Mouse (Mus musculus): ENCODE results near the gene Ttc27.

The Ttc27 gene

GRCm38 (mm10) chr17:74753628-74754104 is 36.1 kb downstream of the Ttc27 start:
- no peak for DNase-seq (ENCODE audit: low read depth)

- no peak for DNase-seq (ENCODE audit: low read depth)
Measured at GRCm38 (mm10) chr17:74754369-74755118, 37.0 kb downstream of the Ttc27 start.

GRCm38 (mm10) chr17:74769390-74769811 is 51.9 kb downstream of the Ttc27 start:
- DNase-seq (ENCODE audit: low read depth), result no peak

- no peak for DNase-seq (ENCODE audit: low read depth)
Measured at GRCm38 (mm10) chr17:74772364-74772763, 54.8 kb downstream of the Ttc27 start.

GRCm38 (mm10) chr17:74773556-74773955 is 56.0 kb downstream of the Ttc27 start:
- no peak for DNase-seq (ENCODE audit: low read depth)

GRCm38 (mm10) chr17:74780133-74780532 is 62.6 kb downstream of the Ttc27 start:
- DNase-seq (ENCODE audit: low read depth), result no peak

GRCm38 (mm10) chr17:74780627-74781026 is 63.1 kb downstream of the Ttc27 start:
- DNase-seq (ENCODE audit: low read depth), result peak; percentile 37

- peak; percentile 59 for DNase-seq (ENCODE audit: low read depth)
Measured at GRCm38 (mm10) chr17:74781911-74782310, 64.4 kb downstream of the Ttc27 start.

GRCm38 (mm10) chr17:74785586-74785985 is 68.1 kb downstream of the Ttc27 start:
- no peak for DNase-seq (ENCODE audit: low read depth)

- no peak for DNase-seq (ENCODE audit: low read depth)
Measured at GRCm38 (mm10) chr17:74786198-74786734, 68.7 kb downstream of the Ttc27 start.

- peak; percentile 46 for DNase-seq (ENCODE audit: low read depth)
Measured at GRCm38 (mm10) chr17:74796023-74796699, 78.6 kb downstream of the Ttc27 start.

GRCm38 (mm10) chr17:74799865-74800264 is 82.3 kb downstream of the Ttc27 start:
- DNase-seq (ENCODE audit: low read depth), result no peak

GRCm38 (mm10) chr17:74802765-74803164 is 85.2 kb downstream of the Ttc27 start:
- no peak for DNase-seq (ENCODE audit: low read depth)

- no peak for DNase-seq (ENCODE audit: low read depth)
Measured at GRCm38 (mm10) chr17:74803835-74804234, 86.3 kb downstream of the Ttc27 start.

GRCm38 (mm10) chr17:74804321-74804930 is 86.9 kb downstream of the Ttc27 start:
- no peak for DNase-seq (ENCODE audit: low read depth)

GRCm38 (mm10) chr17:74807509-74808248 is 90.1 kb downstream of the Ttc27 start:
- no peak for DNase-seq (ENCODE audit: low read depth)

- no peak for DNase-seq (ENCODE audit: low read depth)
Measured at GRCm38 (mm10) chr17:74808330-74808729, 90.8 kb downstream of the Ttc27 start.

- DNase-seq (ENCODE audit: low read depth), result peak; percentile 20
Measured at GRCm38 (mm10) chr17:74808901-74809300, 91.4 kb downstream of the Ttc27 start.

GRCm38 (mm10) chr17:74810892-74811625 is 93.5 kb downstream of the Ttc27 start:
- DNase-seq (ENCODE audit: low read depth), result peak; percentile 89

- DNase-seq (ENCODE audit: low read depth), result peak; percentile 69
Measured at GRCm38 (mm10) chr17:74819711-74820110, 102.2 kb downstream of the Ttc27 start.

GRCm38 (mm10) chr17:74830851-74831250 is 113.3 kb downstream of the Ttc27 start:
- DNase-seq (ENCODE audit: low read depth), result no peak
